Mouse (Mus musculus): ENCODE data around the gene Cbln3.
A peak's percentile ranks its signal among the peaks of the same experiment; 100 is the strongest.

The Cbln3 gene

DNA sequence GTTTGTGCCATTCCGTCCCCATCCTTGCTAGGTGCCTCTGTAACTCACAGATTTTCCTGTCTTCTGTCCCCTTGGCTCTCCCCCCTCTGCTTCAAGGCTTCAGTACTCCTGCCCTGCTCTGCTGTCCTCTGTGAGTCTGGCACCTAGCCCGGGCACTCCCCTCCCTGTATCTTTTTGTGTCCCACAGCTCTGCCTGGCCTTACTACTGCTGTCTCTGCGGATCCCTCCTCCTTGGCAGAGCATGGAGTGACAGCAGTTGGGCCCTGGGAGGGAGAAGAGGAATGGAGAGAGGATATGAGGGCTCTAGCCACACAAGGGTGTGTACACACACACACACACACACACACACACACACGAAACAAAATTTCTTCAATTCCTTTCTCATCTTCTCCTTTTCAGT is at the start of gene Cbln3:
Gene Cbln3 (minus strand): TSS at position 227 of the 400 bp plus-strand sequence.
- DNase-seq (ENCODE audit: low spot score in 2 of 2) = peak in 1 of 2 experiments; percentile 37

DNA sequence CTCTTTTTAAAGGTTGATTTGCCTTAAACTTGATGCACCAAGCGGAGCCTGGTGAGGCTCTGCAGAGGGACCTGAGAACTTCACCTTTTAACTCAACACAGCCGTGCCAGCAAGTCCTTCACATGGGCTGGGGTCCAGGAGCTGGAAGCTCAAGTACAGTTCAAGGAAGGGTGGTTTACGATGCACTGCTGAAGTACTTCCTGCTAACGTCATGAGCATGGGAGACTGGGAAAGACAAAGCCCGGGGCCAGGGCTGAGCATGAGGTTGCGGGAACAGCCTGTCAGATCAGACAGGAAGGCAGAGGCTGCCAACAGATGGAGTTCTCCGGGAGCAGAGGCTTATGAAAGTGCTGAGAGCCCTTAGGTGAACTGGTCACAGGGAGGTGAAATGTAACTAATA is 49.4 kb upstream of the Cbln3 start:
- DNase-seq (ENCODE audit: low spot score in 2 of 2) = peak in 1 of 2 experiments; percentile 5

DNA sequence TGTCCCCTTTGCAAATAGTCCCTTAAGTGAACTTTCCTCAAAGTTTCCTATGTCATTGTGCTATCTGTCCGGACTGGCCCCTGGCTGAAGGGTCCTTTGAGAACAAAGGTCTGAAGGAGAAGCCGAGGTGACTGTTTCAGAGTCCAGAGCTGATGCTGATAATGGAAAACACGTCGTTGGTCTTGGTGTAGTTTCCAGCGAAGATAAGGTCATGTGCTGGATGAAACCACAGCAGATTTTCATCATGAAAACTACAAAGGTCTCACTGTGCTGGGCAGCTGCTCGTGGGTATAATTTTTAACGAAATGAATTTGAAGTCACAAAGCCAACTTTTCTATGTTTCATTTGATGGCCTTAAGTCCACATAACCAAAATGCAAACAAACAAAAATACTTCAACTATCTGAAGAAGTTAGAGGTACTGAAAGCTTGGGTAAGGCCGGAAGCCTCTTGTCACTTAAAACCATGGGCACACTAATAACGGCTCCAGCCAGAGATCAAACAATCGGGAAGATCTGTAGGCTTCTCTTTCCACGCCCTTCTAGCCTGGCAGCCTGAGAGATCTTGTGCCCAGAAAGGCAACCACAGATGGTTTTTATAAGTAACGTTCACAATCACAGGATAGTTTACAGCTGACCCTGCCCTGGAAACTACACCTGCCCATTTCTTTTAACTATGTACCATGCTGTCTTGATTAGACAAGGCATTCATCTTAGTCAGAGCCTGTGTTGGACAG is 45.2 kb upstream of the Cbln3 start:
- DNase-seq (ENCODE audit: low spot score in 2 of 2) = no peak

DNA sequence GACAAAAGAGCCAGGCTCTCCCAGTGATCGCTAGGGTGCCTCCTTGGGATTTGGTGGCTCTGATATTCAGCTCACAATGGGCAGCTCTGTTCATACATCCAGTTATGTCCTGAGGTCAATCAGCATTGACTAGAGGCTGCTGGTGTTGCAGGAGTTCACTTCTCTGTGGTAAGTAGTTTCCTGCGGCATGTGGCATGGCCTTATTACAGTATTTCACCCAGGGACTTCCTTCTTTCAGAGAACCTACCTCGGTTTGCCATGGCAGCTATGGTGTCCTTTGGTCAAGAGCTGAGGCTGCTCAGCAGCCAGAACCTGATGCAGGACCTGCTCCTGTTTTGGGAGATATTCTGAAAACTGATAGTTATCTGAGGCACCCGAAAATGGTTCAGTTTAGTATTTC is 42.7 kb upstream of the Cbln3 start:
- no peak for DNase-seq (ENCODE audit: low spot score in 2 of 2)

DNA sequence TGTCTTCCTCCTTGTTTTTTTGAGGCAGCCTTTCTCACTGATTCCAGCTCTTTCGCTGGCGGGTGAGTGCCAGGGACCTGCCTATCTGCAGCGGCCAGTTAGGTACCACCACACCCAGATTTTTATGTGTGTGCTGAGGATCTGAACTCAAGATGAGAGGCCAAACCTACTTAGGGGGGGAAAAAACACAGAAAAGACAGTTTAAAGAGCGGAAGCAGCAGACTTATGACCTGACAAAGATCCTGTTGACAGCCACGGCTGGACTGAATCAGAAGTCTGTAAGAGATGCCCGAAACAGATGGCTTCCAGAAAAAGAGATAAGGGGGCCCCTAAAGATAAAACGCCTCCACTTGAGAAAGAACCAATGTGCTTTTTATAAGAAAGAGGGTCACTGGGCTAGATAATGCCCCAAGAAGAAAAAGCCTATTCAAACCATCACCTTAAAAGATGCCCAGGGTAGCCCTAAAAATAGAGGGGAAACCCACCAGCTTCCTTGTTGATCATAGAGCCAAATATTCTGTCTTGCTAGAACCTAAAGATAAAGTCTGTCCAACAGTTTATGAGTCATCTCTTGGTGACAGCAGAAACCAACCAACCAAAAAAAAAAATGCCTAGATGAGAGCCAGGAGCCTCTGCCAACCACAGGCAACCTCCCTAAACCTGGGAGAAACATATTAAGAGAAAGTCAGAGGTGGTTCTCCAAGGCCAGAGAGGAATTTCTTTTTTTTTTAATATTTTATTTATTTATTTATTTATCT is 38.5 kb upstream of the Cbln3 start:
- DNase-seq (ENCODE audit: low spot score in 2 of 2) = no peak

DNA sequence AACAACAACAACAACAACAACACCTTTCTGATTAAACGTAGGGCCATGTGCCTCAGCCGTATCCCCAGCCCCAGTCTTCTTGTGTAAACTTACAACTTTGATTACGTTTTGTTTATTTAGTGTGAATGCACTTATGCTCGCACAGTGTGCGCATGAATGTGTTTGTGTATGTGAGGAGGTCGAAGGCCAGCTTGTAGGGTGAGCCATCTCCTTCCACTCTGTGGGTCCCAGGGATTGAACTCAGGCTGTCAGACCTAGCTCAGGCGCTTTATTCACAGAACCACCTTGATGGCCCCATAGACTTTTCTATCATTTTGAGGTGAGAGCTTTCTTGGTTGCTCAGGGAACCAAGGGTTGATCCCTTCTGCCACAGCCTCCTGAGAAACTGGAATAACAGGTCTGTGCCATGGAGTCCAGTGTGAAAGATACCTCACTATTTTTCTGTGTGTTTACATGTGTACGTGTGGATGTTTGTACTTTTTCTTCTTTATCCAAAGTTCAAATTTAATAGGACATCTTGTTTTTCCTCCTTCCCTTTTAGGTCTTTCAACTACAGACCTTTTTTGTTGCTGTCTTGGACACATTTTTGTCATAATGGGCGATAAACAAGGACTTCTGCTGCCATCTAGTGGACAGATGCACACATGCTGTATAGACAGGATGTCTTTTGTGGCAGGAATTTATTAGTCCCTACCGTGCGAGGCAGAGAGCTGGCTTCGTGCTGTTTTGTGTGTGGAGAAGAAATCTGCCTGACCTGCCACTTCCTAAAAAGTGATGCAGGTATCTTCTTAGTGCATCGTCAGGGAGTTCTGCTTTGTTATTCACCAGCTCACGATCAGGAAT is 34.3 kb upstream of the Cbln3 start:
- peak; percentile 41 to 55 for DNase-seq (ENCODE audit: low spot score in 2 of 2)

DNA sequence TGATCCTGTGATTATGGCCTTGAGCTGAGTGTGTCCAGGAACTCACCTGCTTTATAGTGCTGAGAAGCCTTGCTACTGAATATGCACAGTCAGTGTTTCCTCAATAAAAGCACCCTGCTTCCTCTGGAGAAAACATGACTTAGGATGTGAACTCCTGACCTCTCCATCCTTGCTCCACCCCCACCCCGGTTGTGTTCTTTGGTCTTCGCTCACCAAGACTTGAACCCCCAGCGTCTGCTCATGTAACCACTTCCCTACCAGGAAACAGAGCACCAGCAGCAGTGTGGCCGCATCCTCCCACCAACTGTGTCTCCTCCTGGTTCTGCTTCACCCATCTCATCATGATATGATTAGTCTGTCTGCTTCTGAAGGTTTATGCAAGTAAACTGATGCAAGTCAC is 29.2 kb upstream of the Cbln3 start:
- DNase-seq (ENCODE audit: low spot score in 2 of 2) = no peak

DNA sequence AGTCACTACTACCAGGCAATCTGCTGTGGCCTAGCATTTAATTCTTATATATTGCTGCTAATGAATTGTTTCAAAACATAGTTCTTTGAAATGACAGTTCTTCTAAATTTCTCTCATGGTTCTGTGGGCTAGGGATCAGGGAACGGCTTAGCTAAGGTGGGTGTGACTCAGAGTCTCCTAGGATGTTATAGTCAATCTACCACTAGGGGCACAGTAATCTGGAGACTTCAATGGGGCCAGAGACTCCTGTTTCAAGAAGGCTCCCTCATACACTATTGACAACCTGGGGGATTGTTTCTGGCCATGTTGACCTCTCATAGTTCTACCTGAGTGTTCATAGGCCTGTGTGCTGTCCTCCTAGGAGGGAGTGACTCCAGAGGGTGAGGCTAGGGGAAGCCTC is 21.3 kb upstream of the Cbln3 start:
- no peak for DNase-seq (ENCODE audit: low spot score in 2 of 2)

DNA sequence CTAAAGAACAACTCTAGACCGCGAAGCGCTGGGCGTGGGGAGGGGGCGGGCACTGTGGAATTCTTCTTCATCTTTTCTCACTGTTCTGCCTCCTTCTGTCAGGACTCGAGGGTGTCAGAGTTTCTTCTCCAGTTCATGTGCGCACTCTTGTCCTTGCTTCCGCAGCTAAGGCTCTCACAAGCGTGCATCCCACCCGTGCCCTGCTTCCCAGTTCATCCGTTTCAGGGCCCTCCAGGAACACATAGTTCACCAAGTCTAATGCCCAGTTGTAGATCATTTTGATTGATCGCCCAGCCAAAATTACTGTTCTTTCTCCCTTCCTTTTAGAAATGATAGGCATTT is 16.2 kb upstream of the Cbln3 start:
- DNase-seq (ENCODE audit: low spot score in 2 of 2) = no peak

DNA sequence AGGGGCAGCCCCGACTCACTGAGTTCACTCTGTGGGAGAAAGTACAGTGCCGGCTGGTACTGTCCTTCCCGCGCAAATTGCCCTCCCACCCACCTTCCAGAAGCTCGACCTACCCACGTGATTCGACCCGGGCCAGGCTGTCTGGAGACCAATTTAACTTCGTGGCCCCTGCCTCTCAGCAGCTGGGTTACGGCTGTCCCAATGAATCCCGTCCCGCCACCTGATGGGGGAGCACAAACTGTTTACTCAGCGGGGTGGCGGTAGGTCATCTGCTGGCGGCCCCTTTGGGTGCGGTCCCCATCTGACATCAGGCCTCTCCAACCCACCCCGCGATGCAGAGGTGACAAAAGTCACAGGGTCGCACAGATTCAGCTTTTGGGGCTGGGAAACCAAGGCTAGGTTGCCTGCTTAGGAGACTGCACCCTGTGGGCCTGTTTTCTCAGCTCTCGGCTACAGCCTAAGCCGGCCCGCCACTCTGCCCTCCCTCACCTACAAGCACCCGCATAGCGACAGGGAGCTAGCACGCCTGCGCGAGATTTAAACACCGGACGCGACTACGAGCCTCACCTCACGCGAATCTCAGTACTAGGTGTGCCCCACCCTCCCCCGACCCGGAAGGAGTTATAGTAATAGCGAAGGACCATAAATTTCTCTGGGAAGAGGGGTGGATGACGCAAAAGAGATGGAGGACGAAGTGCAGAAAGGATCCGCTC is 15.7 kb upstream of the Cbln3 start, which contains the start of gene Sdr39u1:
Gene Sdr39u1 (minus strand): TSS at position 593 of the 713 bp plus-strand sequence.
- peak; percentile 69 to 84 for DNase-seq (ENCODE audit: low spot score in 2 of 2)

DNA sequence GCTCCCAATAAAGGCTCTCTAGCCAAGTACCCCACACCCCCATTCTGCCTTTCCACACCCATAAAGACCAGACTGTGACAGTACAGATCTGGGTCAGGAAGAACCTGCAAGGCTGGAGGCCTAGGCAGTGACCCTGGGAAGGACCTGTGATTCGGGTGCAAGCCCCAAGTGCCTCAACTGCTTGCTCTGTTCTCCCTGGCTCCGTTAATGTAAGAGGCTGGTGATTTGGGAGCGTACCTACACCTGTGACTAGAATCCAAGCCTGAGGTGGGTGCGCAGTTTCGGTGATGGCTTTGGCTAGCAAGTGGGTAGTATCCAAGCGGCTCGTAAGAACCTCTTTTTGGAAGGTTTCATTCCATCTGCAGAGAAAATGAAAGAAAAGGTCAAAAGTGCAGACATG is 14.8 kb upstream of the Cbln3 start:
- no peak for DNase-seq (ENCODE audit: low spot score in 2 of 2)

DNA sequence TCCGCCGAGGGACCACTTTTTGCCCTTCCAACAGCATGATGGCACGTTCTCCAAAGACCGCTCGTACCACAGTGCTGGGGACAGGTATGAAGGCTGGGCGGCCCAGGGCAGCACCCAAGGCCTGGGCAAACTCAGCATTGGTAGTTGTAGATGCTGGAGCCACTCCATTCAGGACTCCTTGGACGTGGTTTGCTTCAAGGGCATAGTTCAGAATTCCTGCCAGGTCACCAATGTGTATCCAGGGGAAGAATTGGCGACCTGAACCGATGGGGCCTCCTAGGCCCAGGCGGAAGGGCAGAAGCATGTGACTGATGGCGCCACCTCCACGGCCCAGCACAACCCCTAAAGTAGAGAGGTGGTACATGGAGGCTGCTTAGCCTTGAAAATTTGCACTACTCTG is 13.5 kb upstream of the Cbln3 start:
- DNase-seq (ENCODE audit: low spot score in 2 of 2) = no peak

DNA sequence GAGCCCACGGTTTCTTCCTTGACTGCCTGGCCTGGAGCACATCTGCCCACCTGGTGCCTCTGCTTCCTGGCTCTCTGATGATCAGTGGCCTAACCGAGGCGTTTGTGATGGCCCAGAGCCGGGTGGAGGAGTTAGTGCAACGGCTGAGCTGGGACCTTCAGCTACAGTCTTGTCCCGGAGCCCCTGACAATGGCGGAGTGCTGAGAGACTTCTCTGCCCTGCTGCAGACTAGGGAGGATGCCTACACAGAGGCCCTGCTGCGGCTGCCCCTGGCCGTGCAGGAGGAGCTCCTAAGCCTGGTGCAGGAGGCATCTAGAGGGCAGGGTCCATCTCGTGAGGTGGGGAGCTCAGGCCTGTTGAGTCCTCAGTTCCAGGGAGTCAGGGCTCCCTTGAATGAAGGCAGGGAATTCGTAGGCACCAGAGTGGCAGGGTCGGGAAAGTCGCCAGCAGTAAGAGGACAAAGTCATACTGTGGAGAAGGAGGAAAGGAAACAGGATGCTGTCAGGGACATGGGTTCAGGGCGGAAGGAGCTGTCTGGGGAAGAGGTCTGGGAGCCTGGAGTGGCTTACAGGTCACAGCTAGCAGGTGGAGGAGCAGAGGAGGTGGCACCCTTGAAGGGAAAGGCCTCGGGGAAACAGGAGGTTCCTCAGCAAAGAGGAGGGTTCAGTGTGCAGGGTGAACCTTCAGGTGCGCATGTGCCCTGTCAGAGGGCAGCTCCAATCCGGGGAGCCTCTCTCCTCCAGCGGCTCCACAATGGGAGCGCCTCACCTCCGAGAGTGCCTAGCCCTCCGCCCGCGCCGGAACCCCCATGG is 2.6 kb upstream of the Cbln3 start:
- DNase-seq (ENCODE audit: low spot score in 2 of 2) = no peak

DNA sequence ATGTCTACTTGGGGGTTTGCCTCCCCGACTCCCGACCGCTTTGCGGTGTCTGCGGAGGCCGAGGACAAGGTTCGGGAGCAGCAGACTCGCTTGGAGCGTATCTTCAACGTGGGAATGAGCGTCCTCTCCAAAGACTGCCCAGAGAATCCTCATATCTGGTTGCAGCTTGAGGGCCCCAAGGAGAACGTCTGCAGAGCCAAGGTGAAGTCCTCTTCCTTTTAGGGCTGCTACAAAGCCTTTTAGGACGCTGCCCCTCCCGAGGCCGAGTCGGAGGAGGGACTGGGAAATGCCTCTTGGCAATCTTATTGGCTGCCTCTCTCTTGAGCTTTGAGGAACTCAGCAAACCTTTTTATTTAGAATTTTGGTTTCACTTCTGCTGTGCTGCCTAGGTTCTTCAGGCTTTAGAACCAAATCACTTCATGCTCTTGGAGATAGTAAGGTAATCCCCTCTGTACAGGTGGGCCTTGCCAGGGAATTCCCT is 1.6 kb upstream of the Cbln3 start:
- peak; percentile 46 to 71 for DNase-seq (ENCODE audit: low spot score in 2 of 2)

DNA sequence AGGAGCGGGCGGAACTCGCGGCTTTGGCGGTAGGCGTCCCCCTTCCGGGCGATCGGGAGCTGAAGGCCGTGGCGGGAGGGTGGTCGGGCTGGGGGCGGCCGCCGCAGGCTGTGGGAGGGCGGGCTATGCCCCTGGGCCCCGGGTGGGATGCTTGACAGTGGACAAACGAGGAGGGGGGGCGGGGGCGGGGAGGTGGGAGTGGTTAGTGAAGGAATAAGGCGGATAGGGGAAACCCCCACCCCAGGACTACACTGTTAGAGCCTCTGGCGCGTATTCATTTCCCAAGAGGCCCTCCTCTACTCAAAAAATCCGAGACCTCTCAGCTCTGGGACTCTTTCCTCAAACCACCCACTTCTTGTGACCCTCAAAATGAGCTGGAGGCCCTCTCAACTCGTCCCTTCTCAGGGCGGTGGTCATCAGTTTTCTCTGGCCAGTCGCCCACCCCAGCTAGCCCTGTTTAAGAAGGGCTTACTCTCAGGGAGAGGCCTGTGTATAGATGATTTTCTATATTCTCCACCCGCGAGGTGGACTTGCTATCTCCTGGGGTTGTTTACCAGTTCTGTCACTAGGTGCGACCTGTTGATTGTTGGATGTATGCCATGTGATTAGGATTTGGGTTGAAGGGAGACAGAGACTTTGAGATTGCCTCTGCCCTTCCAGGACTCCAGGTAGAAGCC is 1.1 kb upstream of the Cbln3 start:
- DNase-seq (ENCODE audit: low spot score in 2 of 2) = no peak

DNA sequence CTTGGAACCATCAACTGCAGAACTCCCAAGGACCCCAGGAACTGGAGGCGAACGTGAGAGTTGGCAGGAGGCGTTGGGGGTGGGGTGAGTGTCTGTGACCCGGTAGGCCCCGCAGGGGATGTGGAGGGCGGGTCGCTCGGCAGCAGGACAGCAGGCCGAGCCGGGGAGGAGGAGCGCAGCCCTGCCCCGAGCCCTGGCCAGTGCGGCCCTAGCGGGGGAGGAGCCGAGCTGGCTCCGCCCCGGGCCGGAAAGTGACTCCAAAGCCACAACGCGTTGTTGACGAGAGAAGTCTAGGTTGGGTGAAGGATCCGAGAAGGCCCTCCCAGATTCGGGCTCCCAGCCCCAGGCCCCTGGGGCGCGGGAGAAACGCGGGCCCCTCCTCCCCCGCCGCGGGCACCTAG is 521 bp upstream of the Cbln3 start, which contains the start of gene Khnyn:
Gene Khnyn (plus strand): TSS at position 235 of the 401 bp plus-strand sequence.
- peak; percentile 85 to 92 for DNase-seq (ENCODE audit: low spot score in 2 of 2)

DNA sequence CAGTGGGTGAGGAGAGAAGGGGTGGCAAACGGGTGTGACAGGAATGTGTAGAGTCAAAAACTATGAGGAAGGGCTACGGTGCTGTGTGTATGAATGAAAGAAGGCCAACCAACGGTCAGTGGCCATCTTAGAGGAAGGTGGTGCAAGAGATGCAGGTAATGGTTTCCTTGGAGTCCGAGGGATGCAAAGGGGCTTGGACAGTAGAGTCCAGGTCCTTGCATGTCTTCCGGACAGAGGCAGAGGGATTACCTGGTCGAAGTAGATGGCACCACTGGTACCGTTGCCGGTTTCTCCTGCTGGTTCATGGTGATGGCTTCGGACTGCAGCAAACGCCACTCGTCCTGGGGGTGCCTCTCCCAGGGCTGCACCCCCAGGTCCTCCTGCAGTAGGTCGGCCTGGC is 529 bp downstream of the Cbln3 start:
- DNase-seq (ENCODE audit: low spot score in 2 of 2) = no peak

DNA sequence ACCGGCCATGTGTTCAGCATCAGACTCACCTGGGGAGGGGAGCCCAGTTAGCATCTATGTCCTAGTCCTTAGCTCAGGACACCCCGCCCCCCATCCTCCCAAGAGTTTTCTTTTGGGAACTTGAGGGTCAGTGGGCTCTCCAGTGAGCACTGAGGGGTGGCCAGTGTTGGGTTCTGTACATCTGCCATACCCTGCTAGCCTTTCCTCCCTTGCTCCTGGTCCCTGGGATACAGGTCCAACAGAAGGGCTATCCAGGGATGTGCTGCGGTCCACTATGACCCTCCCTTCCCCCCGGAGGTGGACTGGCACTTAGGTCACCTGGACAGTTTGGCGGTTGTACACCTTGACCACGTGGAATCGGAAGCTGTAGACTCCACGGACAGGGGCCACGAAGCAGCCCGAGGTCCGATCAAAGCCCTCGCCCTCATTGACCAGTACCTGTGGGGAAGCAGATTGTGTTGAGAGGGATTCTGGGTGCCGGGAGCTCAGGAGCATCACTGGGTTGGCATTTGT is 987 bp downstream of the Cbln3 start:
- DNase-seq (ENCODE audit: low spot score in 2 of 2) = no peak

DNA sequence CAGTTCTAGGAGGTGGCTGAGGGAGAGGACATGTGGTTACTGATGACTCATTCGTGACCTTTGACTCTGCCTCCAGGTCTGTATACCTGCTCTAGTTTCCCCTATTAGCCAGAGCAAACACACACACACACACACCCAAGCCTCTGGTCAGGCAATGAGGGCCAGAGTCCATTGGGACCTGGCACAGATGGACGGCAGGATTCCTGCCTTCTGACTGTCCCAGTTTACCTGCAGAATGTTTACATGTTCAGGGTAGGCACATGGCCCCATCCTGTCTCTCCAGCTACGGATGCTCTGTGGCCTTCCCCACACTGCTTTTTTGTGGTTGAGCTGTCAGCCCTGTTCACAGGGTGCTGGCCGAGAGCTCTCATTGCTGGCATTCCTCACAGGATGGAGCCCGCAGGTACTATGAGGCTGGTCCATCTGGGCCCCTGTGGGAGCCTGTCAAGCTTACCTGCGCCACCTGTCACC is 2.0 kb downstream of the Cbln3 start:
- DNase-seq (ENCODE audit: low spot score in 2 of 2) = peak in 1 of 2 experiments; percentile 46

DNA sequence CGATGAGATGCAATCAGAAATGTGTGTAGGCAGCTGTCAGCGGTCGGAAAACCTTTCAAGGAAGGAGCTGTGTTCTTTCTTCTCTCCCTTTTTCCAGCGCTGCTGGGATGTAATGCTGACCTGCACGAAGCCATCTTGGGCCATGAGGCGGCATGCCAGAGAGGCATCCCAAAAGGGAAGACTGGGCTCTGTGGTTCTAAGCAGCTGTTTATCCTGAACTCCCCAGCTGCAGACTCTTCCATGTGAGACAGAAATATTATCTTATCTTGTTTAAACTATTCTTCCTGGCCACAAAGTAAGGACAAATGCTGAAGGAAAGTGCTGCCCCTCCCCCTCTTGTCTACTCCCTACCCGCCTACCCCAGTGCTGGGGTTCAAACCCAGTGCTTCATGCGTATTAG is 3.2 kb downstream of the Cbln3 start:
- no peak for DNase-seq (ENCODE audit: low spot score in 2 of 2)
